Mouse (Mus musculus) limb, embryonic 13.5 days (tissue): ENCODE data around the gene Nbas. TPM values are rescaled to one million over a fixed set of nuclear protein-coding genes. Genes with fewer than 3 reads are reported as not detected.
A peak's percentile ranks its signal among the peaks of the same experiment; 100 is the strongest.

ENCODE experiments used
- ATAC-seq: fragments of 200-750 bp; cut with Nextera tagmentation; 2 replicates; pipeline ENCODE4 v1.8.0; 2017; ENCODE audit warnings: low read depth, moderate number of reproducible peaks, moderate TSS enrichment; ENCODE audit not compliant: low FRiP score
- H3K27ac ChIP-seq: fragments of 300-500 bp; sonication (generic); 2 replicates; pipeline ENCODE4 v1.5.1; 2015; ENCODE audit warnings: inconsistent platforms, mild to moderate bottlenecking, moderate library complexity
- H3K27me3 ChIP-seq: fragments of 300-500 bp; sonication (generic); 2 replicates; pipeline ENCODE4 v1.6.1; 2015; ENCODE audit warnings: mild to moderate bottlenecking, inconsistent platforms
- H3K36me3 ChIP-seq: fragments of 300-500 bp; sonication (generic); 2 replicates; pipeline ENCODE4 v1.6.1; 2015; ENCODE audit warnings: inconsistent platforms, mild to moderate bottlenecking, moderate library complexity
- H3K4me1 ChIP-seq: fragments of 300-500 bp; sonication (generic); 2 replicates; pipeline ENCODE4 v1.6.1; 2015; ENCODE audit warnings: inconsistent platforms
- H3K4me2 ChIP-seq: fragments of 300-500 bp; sonication (generic); replicated peaks from 2 replicates; pipeline ENCODE4 v1.6.1; 2015; ENCODE audit warnings: inconsistent platforms, mild to moderate bottlenecking, moderate library complexity
- H3K4me3 ChIP-seq: fragments of 300-500 bp; sonication (generic); 2 replicates; pipeline ENCODE4 v1.5.1; 2015; ENCODE audit warnings: moderate library complexity, mild to moderate bottlenecking, inconsistent platforms
- H3K9ac ChIP-seq: fragments of 300-500 bp; sonication (generic); 2 replicates; pipeline ENCODE4 v1.6.1; 2015; ENCODE audit warnings: mild to moderate bottlenecking, inconsistent platforms
- H3K9me3 ChIP-seq: fragments of 300-500 bp; sonication (generic); 2 replicates; pipeline ENCODE4 v1.6.1; 2016; ENCODE audit warnings: inconsistent platforms
- WGBS: fragments of 180-500 bp; shearing (Covaris S2); methylation state at CpG from one replicate; pipeline ENCODE4 v1.1.7; 2015; 5-methylcytosine and 5-hydroxymethylcytosine counted together
- polyA plus RNA-seq: library from polyadenylated mRNA; unstranded; fragments of >200 nt; fragmentation: Nextera tagmentation; extraction: Ambion mirVana; gene quantifications from 2 replicates; pipeline ENCODE4 v1.2.1, GENCODE M21; 2015

Nbas gene
- polyA plus RNA-seq, 1 experiment from 2014 or later = 15.9 TPM

DNA sequence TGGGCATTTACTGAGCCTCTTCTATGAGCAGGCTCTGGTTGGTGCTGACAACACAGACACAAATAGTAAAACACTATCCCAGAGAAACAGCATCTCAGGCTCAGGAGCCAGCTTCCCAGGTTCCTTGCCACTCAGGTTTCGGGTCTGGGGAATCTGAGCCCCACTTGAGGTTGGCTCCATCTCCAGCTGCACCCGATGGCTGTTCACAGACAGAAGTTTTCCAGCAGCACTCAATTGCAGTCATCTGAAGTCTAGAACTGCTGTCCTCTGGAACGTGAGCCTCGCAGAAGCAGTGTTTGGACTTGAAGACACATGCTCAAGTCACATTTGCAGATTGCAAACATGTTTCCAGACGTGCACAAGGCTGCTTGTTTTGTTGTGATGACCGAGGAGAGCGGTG, 297.5 kb downstream of the Nbas start:
- H3K4me1 ChIP-seq = no peaks in the 10 kb centered on the region

DNA sequence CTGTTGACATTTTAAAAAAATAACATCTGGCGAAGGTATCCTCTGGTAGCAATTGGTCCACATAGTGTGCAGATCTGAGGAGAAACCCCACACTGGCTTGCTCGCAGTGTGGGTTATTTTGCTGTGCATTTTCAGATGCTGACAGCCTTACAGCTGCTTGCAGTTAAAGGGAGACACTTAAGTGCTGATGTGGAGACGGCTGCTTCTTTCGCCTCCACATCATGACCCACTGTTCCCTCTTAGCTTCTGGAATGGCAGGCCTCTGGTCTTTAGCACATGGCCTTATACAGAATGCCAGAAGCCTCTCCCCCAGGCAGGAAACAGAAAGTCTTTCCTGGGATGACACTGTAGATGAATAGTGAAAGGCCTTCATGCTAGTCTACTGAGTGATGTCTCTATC, 306.2 kb downstream of the Nbas start:
- Histone ChIP-seq H3K4me2 (no peak overlapping the region), H3K27me3 (no peaks in the 10 kb centered on the region), H3K9ac (no peak overlapping the region), H3K4me3 (no peak overlapping the region), H3K36me3 (no peaks in the 10 kb centered on the region), H3K9me3 (no peaks in the 10 kb centered on the region), H3K4me1 (0 out of 2 replicates have a peak, but pooled peaks cover 11% of the 10 kb centered on the region), H3K27ac (peak overlapping the region; percentile 55; the same call in 1 of the 2 replicates)
- no peak for ATAC-seq
- 54% methylated on average over 4 of the region's 4 CpGs for WGBS

More for the DNA sequence above, 297.5 kb downstream of the Nbas start:
- Histone ChIP-seq H3K9me3 (no peaks in the 10 kb centered on the region), H3K4me3 (no peak overlapping the region), H3K4me2 (no peak overlapping the region), H3K27me3 (no peaks in the 10 kb centered on the region), H3K36me3 (0 out of 2 replicates have a peak, but pooled peaks cover 6% of the 10 kb centered on the region), H3K27ac (no peak overlapping the region), H3K9ac (no peak overlapping the region)
- 63% methylated on average over 7 of the region's 7 CpGs for WGBS
- ATAC-seq = no peak

DNA sequence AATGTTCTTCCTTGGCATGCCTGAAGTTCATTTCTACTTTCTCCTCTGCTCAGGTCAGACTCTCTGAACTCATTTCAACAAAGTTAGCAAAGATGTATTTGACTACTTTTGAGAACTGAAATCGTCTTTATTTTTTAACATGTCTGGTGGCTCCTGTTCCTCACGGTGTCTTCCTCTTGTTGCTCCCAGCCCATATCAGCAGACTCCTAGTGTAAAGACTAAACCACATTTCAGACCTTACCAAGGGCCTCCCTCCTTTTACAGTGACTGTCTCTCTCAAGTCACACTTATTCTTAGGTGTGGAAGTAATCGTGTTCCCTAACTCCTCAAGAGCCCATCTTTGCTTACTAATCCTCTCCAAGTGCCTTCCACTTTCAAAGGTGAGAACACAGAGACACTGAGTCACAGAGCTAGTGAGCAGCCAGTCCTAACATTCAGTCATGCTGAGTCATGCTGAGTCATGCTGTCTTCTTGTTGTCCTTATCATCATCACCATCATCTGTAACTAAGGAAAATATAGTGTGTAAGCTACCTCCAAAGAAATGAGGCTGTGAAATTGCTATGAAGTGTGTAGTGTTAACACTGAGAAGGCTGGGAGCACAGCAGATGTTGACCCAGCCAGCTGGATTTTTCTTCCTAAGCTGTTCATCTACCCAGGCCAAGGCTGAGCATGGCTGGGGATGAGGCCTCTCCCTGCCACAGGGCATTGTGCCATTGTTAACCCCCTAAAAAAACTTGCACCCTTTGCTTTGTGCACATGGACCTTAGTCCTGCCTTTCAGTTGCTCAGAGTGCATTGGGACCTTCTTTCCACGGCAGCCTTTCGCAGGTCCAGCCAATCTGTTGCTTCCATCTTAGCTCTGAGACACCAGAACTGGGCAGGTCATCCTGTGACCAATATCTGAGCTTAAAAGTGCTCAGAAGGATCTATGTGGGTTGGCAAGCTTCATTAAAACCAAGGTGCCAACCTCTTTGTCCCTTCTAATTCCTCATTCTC, 307.0 kb downstream of the Nbas start:
- H3K9ac ChIP-seq = no peak overlapping the region
- H3K36me3 ChIP-seq = no peaks in the 10 kb centered on the region
- WGBS = 87% methylated on average over 5 of the region's 5 CpGs
- no peaks in the 10 kb centered on the region for H3K9me3 ChIP-seq
- no peaks in the 10 kb centered on the region for H3K27me3 ChIP-seq
- H3K4me2 ChIP-seq = no peak overlapping the region
- no peak overlapping the region; the same call in 1 of the 2 replicates for H3K27ac ChIP-seq
- no peak overlapping the region for H3K4me3 ChIP-seq
- ATAC-seq = 0 out of 2 replicates have a peak, but pooled peaks have one; percentile 28
- 0 out of 2 replicates have a peak, but pooled peaks cover 11% of the 10 kb centered on the region for H3K4me1 ChIP-seq

DNA sequence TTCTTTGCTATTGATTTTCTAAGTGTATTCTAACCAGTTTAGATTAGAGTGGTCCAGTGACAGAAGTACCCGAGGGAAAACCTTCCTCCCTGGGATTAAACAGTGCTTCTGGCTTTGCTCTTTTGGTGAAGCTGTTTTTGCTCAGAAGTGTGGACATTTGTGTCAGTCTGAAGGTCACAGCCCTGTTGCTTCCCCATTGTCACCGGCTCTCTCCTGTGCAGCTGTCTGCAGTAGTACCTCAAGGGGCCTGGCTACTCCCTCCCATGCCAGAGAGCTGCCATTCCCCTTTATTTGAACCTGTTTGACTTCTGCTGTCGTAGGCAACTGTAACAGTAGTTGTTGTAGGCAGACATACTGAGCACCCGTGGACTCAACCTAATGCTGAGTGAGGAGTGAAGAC, 307.8 kb downstream of the Nbas start:
- H3K9me3 ChIP-seq = no peaks in the 10 kb centered on the region
- no peak for ATAC-seq
- WGBS = 69% methylated on average over 4 of the region's 4 CpGs
- H3K27ac ChIP-seq = no peak overlapping the region
- H3K36me3 ChIP-seq = no peaks in the 10 kb centered on the region
- no peak overlapping the region for H3K4me2 ChIP-seq
- H3K4me3 ChIP-seq = no peak overlapping the region
- H3K9ac ChIP-seq = no peak overlapping the region
- H3K27me3 ChIP-seq = no peaks in the 10 kb centered on the region
- H3K4me1 ChIP-seq = 0 out of 2 replicates have a peak, but pooled peaks cover 11% of the 10 kb centered on the region

DNA sequence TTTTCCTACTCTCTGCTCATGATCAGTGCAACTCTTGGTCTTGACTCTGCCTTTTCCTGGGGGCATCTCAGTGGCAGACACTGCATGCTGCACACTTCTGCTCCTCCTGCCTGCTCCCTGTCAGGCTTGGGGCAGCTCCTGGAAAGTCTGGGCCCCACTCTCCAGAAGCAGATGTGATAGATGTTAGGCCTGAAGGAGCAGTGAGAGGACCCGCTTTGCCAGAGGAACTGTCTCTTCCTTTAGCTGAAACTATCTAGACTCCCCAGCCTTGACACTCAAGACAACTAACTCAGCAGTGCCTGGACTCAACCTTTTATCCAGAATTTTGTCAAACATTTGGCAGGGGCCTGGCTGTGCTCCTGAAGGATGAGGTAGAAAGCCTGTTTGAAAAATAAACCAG, 311.9 kb downstream of the Nbas start:
- no peak overlapping the region for H3K27ac ChIP-seq
- H3K4me2 ChIP-seq = no peak overlapping the region
- no peak for ATAC-seq
- 0 out of 2 replicates have a peak, but pooled peaks cover 2% of the 10 kb centered on the region for H3K9me3 ChIP-seq
- 91% methylated on average over 1 of the region's 1 CpGs for WGBS
- no peaks in the 10 kb centered on the region for H3K27me3 ChIP-seq
- 0 out of 2 replicates have a peak, but pooled peaks cover 15% of the 10 kb centered on the region for H3K4me1 ChIP-seq
- H3K36me3 ChIP-seq = peaks cover 11% of the 10 kb centered on the region; the same call in 1 of the 2 replicates
- H3K4me3 ChIP-seq = no peak overlapping the region
- H3K9ac ChIP-seq = no peak overlapping the region

DNA sequence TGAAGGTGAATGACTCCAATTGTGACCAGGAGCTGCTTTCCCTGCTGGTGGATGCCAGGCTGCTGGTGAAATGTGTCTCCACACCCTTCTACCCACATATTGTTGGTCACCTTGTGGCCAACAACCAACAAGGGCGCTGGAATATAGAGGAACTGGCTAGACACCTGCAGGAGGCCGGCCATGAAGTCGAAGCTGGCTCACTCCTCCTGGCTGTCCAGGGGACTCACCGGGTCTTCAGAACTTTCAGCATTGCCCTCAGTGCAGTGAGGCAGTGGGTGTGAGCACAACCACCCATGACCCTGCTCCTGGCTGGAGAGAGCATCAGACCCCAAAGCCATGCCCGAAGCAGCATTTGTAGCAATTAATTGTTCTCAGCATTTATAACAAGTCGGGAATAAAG, 314.5 kb downstream of the Nbas start:
- ATAC-seq = no peak
- no peak overlapping the region for H3K4me3 ChIP-seq
- 92% methylated on average over 6 of the region's 6 CpGs for WGBS
- no peaks in the 10 kb centered on the region for H3K27me3 ChIP-seq
- H3K9me3 ChIP-seq = 0 out of 2 replicates have a peak, but pooled peaks cover 2% of the 10 kb centered on the region
- no peak overlapping the region for H3K27ac ChIP-seq
- H3K9ac ChIP-seq = no peak overlapping the region
- H3K4me1 ChIP-seq = 0 out of 2 replicates have a peak, but pooled peaks cover 6% of the 10 kb centered on the region
- H3K4me2 ChIP-seq = no peak overlapping the region
- peaks cover 11% of the 10 kb centered on the region; the same call in 1 of the 2 replicates for H3K36me3 ChIP-seq

DNA sequence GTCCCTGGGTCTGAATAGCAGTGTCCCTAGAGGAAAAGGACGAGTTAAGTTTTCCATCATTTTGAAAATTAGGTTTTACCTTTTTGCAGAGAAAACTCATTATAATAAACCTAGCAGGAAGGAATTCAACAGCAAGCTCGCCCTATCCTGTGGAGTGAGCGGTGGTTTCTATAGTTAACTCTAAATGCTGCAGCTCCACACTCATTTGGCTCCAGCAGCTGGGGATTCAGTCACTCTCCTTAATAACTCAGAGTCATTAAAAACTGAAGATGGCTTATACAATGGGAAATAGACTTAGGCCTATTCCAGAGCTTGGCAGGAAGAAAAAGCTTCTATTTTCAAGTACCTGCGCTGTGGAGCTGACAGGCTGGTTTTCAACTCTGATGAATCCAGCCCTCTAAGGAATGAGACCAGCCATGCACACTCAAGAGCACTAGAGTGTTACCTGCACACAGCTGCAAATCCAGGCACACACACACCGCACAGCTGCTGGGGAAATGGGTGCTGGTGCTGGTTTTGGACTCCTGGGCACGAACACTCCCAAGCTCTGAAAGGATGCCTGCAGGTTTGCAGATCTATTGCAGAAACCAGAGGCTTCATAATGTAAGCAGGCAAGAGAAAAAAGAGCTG, 316.7 kb downstream of the Nbas start:
- H3K9me3 ChIP-seq = 0 out of 2 replicates have a peak, but pooled peaks cover 2% of the 10 kb centered on the region
- H3K9ac ChIP-seq = no peak overlapping the region
- no peaks in the 10 kb centered on the region for H3K27me3 ChIP-seq
- no peak overlapping the region for H3K4me3 ChIP-seq
- H3K36me3 ChIP-seq = peaks cover 11% of the 10 kb centered on the region; the same call in 1 of the 2 replicates
- ATAC-seq = no peak
- 66% methylated on average over 6 of the region's 6 CpGs for WGBS
- peak overlapping the region; percentile 44; the same call in 1 of the 2 replicates for H3K27ac ChIP-seq
- 0 out of 2 replicates have a peak, but pooled peaks cover 4% of the 10 kb centered on the region for H3K4me1 ChIP-seq
- no peak overlapping the region for H3K4me2 ChIP-seq

DNA sequence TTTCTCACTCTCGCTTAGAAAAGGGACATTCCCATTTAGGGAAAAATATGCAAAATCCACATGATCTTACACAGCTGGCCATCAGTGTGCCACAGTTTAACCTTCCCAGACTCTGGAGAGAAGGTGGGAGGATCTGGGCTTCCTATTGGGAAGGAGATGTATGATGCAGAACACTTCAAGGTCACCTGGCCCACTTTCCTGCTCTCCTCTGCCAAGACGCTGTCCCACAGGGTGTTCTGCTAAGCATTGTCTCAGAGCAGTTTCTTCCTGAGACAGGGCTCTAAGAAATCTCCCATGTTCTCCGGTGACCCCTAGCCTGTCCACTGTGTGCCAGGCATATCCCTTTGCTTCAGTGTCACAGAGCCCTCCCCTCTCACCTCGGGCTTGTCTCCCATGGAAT, 318.7 kb downstream of the Nbas start:
- Histone ChIP-seq H3K27me3 (no peaks in the 10 kb centered on the region), H3K36me3 (peaks cover 11% of the 10 kb centered on the region; the same call in 1 of the 2 replicates), H3K4me2 (no peak overlapping the region), H3K27ac (no peak overlapping the region), H3K9me3 (0 out of 2 replicates have a peak, but pooled peaks cover 2% of the 10 kb centered on the region), H3K9ac (no peak overlapping the region), H3K4me1 (0 out of 2 replicates have a peak, but pooled peaks cover 4% of the 10 kb centered on the region), H3K4me3 (no peak overlapping the region)
- 85% methylated on average over 4 of the region's 4 CpGs for WGBS
- ATAC-seq = no peak

DNA sequence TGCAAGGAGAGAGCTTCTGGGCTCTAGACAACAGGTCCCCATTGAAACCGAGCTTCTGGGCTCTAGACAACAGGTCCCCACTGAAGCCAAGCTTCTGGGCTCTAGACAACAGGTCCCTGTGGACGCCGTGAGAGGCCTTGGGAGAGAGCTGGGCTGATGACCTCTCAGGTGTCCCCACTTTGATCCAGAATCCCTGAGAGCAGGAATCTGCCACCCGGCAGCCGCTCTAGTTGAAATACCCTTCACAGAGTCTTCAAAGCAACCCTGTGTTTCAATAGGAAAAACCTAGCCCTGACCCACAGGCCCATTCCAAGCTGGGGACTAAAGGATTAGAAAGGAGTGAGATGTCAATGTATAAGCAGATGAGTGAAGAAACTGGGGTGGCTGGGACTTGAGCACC, 320.1 kb downstream of the Nbas start:
- Histone ChIP-seq H3K27me3 (no peaks in the 10 kb centered on the region), H3K27ac (no peak overlapping the region), H3K4me3 (no peak overlapping the region), H3K4me2 (no peak overlapping the region), H3K36me3 (peaks cover 4% of the 10 kb centered on the region; the same call in 1 of the 2 replicates), H3K9me3 (0 out of 2 replicates have a peak, but pooled peaks cover 2% of the 10 kb centered on the region), H3K9ac (no peak overlapping the region), H3K4me1 (0 out of 2 replicates have a peak, but pooled peaks cover 4% of the 10 kb centered on the region)
- 92% methylated on average over 5 of the region's 5 CpGs for WGBS
- ATAC-seq = no peak

DNA sequence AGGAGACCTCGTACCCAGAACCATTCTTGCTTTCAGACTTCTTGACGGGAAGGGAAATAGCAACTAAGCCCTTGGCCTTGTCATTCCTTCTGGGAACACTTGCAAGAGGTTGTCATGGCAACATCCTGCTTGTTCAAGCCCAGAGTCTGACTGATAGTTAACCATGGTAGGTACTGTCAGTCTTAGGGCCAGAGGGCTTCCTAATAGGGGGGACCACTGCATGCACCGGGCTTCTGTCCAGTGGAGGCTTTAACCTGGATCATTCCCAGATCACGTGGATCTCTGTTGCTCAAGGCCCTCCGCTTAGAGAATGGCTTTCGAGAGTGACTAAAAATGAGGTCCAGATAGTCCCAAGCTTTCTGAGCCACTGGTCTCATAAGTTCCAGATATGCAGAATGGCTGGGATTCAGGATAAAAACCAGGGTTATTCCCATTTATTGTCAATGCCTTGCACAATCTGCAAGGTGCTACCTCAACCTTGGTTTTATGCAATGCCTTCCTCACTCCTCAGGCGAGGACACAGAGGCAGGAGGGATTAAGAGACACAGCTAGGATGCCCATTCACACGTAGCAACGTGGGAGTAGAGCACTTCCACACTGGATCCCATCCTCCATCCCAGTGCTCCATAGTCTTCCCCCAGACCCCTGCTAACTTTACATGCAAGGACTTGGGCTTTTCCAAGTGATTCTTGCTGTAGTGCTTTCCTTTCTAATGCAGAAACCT, 326.0 kb downstream of the Nbas start:
- 69% methylated on average over 9 of the region's 9 CpGs for WGBS
- Histone ChIP-seq H3K4me2 (no peak overlapping the region), H3K4me3 (no peak overlapping the region), H3K9ac (no peak overlapping the region), H3K4me1 (peaks cover 10% of the 10 kb centered on the region; the same call in 1 of the 2 replicates), H3K36me3 (no peaks in the 10 kb centered on the region), H3K27me3 (no peaks in the 10 kb centered on the region), H3K27ac (no peak overlapping the region), H3K9me3 (no peaks in the 10 kb centered on the region)
- ATAC-seq = no peak

DNA sequence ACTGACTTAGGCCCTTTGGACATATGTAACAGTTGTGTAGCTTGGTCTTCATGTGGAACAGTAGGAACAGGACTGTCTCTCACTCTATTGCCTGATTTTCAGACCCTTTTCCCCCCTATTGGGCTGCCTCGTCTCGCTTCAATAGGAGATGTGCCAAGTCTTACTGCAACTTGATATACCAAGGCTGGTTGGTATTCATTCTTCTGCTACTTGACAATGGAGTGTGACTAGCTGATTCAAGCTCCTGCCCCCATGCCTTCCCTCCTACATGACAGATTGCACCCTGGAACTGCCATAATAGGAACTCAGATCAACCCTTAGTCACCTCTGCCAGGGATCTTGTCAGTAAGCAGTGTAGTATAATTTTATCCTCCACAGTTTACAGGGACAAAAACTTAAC, 328.1 kb downstream of the Nbas start:
- 87% methylated on average over 2 of the region's 2 CpGs for WGBS
- ATAC-seq = no peak

More for the DNA sequence above, 328.1 kb downstream of the Nbas start:
- Histone ChIP-seq H3K4me3 (no peak overlapping the region), H3K9ac (no peak overlapping the region), H3K36me3 (no peaks in the 10 kb centered on the region), H3K27ac (no peak overlapping the region), H3K4me2 (no peak overlapping the region), H3K9me3 (no peaks in the 10 kb centered on the region), H3K4me1 (peaks cover 10% of the 10 kb centered on the region; the same call in 1 of the 2 replicates), H3K27me3 (no peaks in the 10 kb centered on the region)
